8 mouse cellular contexts compared by ENCODE assay signal in the genomic region with DNA sequence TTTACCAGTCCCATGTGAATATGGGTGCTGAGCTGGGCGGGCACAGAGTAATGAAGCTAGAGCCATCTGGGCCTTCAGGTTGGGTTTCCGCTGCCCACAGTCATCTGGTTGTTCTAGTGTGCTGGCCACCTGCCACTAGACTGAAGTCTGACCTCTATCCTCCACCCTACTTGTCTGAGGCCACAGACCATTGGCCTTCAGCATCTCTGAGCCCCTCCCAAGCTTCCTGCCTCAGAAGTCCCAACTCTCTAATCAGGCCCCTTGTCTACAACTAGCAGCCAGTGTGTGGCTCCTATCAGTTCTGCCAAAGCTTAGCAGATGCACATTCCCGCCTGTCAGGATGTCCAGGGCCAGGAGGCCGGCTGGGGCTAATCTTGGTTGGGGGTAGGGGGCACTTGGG.
DNase-seq lines count a peak whose midpoint lies in the region; ATAC-seq and TF ChIP-seq lines count a peak whose summit lies in the region.

No protein-coding gene starts in this region.

- peaks cover 27% of the 10 kb centered on the region for H3K4me1 ChIP-seq in bone marrow, adult 2 months (ENCODE audit: control insufficient read depth, insufficient read depth, low read length)
- H3K4me1 ChIP-seq in heart, embryonic 12.5 days (replicated peaks), result peaks cover 84% of the 10 kb centered on the region
- peaks cover 79% of the 10 kb centered on the region for H3K4me1 ChIP-seq in liver, embryonic 11.5 days (replicated peaks; ENCODE audit: control insufficient read depth, insufficient read depth, low read length)

- H3K4me3 ChIP-seq in bone marrow, adult 2 months (replicated peaks; ENCODE audit: control insufficient read depth, low read depth, low read length), result no peak overlapping the region
- H3K4me3 ChIP-seq in heart, embryonic 12.5 days, result no peak overlapping the region
- H3K4me3 ChIP-seq in liver, embryonic 11.5 days (ENCODE audit: low read depth, low read length), result no peak overlapping the region

- H3K36me3 ChIP-seq in heart, embryonic 12.5 days, result peaks cover 3% of the 10 kb centered on the region; the same call in 1 of the 2 replicates
- no peaks in the 10 kb centered on the region for H3K36me3 ChIP-seq in liver, embryonic 11.5 days (ENCODE audit: control insufficient read depth, insufficient read depth, low read length)

- H3K4me2 ChIP-seq in heart, embryonic 12.5 days, result no peak overlapping the region
- H3K4me2 ChIP-seq in liver, embryonic 11.5 days, result peak overlapping the region; percentile 41

- H3K27me3 ChIP-seq in heart, embryonic 12.5 days (replicated peaks), result no peaks in the 10 kb centered on the region
- H3K27me3 ChIP-seq in liver, embryonic 11.5 days (replicated peaks; ENCODE audit: control insufficient read depth, insufficient read depth, low read length), result no peaks in the 10 kb centered on the region

- no peak for TF ChIP-seq CTCF in bone marrow, adult 2 months (IDR thresholded peaks at IDR 0.05; ENCODE audit: control insufficient read depth, insufficient read depth, low read length)

- H3K9me3 ChIP-seq in heart, embryonic 12.5 days (replicated peaks), result no peaks in the 10 kb centered on the region
- no peaks in the 10 kb centered on the region for H3K9me3 ChIP-seq in liver, embryonic 11.5 days (ENCODE audit: control insufficient read depth, low read length)

- intact Hi-C loops in left cerebral cortex, postnatal 25 days (cut with DNase I), result no loop called here

- no peak for TF ChIP-seq POLR2A in bone marrow, adult 2 months (IDR thresholded peaks at IDR 0.05; ENCODE audit: borderline replicate concordance, control insufficient read depth, low read depth, low read length)

- peak; percentile 66 for ATAC-seq in heart, embryonic 12.5 days (ENCODE audit: insufficient number of reproducible peaks, low FRiP score)
- peak; percentile 79 for ATAC-seq in liver, embryonic 11.5 days (replicated peaks; ENCODE audit: low FRiP score)

- DNase-seq in kidney, adult 9 months, result peak; percentile 61
- no peak for DNase-seq in kidney, adult 8-10 months
- DNase-seq in liver, embryonic 11.5 days (ENCODE audit: low spot score), result peak; percentile 64
- no peak for DNase-seq in frontal cortex, postnatal 25 days (ENCODE audit: low spot score in 2 of 2)
- DNase-seq in left cerebral cortex, postnatal 25 days (ENCODE audit: low spot score in 2 of 2), result no peak
- no peak for DNase-seq in frontal cortex, adult 2 months (ENCODE audit: extremely low spot score in 1 of 2, low spot score in 1 of 2)

- no peak overlapping the region for H3K9ac ChIP-seq in heart, embryonic 12.5 days
- peak overlapping the region; percentile 64 for H3K9ac ChIP-seq in liver, embryonic 11.5 days (ENCODE audit: low read depth, low read length)

- H3K27ac ChIP-seq in bone marrow, adult 2 months (ENCODE audit: control insufficient read depth, insufficient read depth, low read depth, low read length, poor library complexity), result peak overlapping the region; percentile 18
- peak overlapping the region; percentile 87 for H3K27ac ChIP-seq in heart, embryonic 12.5 days (ENCODE audit: poor library complexity, severe bottlenecking)
- H3K27ac ChIP-seq in liver, embryonic 11.5 days (ENCODE audit: low read depth, low read length), result peak overlapping the region; percentile 94

- 61% methylated on average over 4 of the region's 4 CpGs for WGBS in bone marrow, adult 2 months
- 29% methylated on average over 4 of the region's 4 CpGs for WGBS in heart, embryonic 12.5 days
- 37% methylated on average over 4 of the region's 4 CpGs for WGBS in liver, embryonic 11.5 days

Comparison
In these comparisons a context has a peak if more than half of its experiments do, and no peak if none do; other contexts are left out.
1. DNase-seq: peak in kidney, adult 9 months (single experiment) and liver, embryonic 11.5 days (single experiment); none in kidney, adult 8-10 months (0 of 2), frontal cortex, postnatal 25 days (0 of 2), left cerebral cortex, postnatal 25 days (0 of 2) and frontal cortex, adult 2 months (0 of 2).
2. H3K27ac ChIP-seq: peak in every context shown above with its lines; median percentile 94 in liver, embryonic 11.5 days; 87 in heart, embryonic 12.5 days; 18 in bone marrow, adult 2 months.